Comparison of ENCODE assay signal across 15 mouse cellular contexts in genomic region chr15:12638370-12639030, GRCm38 (mm10).
"Had no signal": no experiment of that assay in that cellular context is flagged by ENCODE, and none has a peak within 500 bp of the region (broad histone marks: within the 10 kb centered on the region; RNA-seq: fewer than 3 reads in every experiment).

No protein-coding gene starts in this region.

- H3K9me3 ChIP-seq: limb, embryonic 12.5 days; liver, embryonic 13.5 days; lung, embryonic 15.5 days; megakaryocyte, embryonic 14.5 days had no signal

- H3K27me3 ChIP-seq: liver, embryonic 13.5 days; lung, embryonic 15.5 days had no signal

- DNase-seq: kidney, adult 8-10 months; kidney, postnatal 25 days; liver; liver, embryonic 13.5 days; liver, postnatal 0 days; lung, postnatal 14 days; thymus, adult 2 months; thymus, postnatal 25 days had no signal

- H3K27ac ChIP-seq: layer of hippocampus, adult 2 months; limb, embryonic 12.5 days; liver, embryonic 13.5 days; lung, embryonic 15.5 days; macrophage; stomach, postnatal 0 days had no signal

- H3K4me3 ChIP-seq: layer of hippocampus, adult 2 months; limb, embryonic 12.5 days; liver, embryonic 13.5 days; lung, embryonic 15.5 days; megakaryocyte, embryonic 14.5 days had no signal

- H3K4me2 ChIP-seq: limb, embryonic 12.5 days; liver, embryonic 13.5 days; lung, embryonic 15.5 days; midbrain, embryonic 11.5 days had no signal

- ATAC-seq: liver, postnatal 0 days had no signal

- H3K4me1 ChIP-seq: liver, embryonic 13.5 days had no signal

- H3K9ac ChIP-seq: limb, embryonic 12.5 days; liver, embryonic 13.5 days; liver, postnatal 0 days; lung, embryonic 15.5 days had no signal

- H3K36me3 ChIP-seq: limb, embryonic 12.5 days; liver, embryonic 13.5 days; lung, embryonic 15.5 days had no signal
